Mouse (Mus musculus): ENCODE measurements around the gene Ctsd. TPM values are rescaled to one million over a fixed set of nuclear protein-coding genes. Genes with fewer than 3 reads are reported as not detected.

The Ctsd gene
- 266 and 290 TPM in 2 replicates for polyA plus RNA-seq (2012; ENCODE audit: insufficient read depth, insufficient read length, low replicate concordance, missing spikeins)

DNA sequence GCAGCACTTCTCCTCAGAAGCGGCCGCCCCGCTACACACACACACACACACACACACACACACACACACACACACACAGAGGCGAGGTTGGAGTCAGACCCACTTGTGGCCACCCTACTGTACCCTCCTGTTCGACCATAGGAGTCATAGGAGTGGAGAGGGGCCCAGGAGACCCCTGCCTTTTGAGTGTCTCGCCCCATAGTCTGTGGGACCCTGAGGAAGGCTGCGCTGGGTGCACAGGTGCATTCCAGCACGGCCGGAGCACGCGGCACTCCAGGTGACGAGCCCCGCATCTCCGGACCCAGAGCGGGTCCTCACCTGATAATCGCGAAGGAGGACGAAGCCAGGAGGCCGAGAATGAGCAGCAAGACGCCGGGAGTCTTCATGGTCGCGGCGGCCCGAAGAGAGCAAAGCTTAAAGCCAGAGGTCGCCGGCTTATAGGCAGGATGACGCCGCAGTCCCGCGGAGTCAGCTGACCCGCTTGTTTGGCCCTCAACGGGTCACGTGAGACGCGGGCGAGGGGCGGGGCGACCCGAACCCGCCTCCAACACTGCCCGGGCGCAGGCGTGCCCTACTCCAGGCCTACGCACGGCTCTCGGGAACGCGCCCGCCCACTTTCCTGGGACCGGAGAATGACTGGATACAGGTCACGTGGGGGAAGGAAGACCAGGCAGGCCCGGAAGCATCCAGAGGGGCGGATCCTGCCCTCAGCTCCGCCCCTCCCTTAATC lies at the start of gene Ctsd:
TSS of gene Ctsd (minus strand) at position 620 of the 730 bp plus-strand sequence.
- peak within 1 kb of the TSS; percentile 91 for H3K4me3 ChIP-seq (ENCODE audit: insufficient read depth, low read depth, low read length)
- H3K4me1 ChIP-seq (ENCODE audit: control insufficient read depth, insufficient read depth, low read length), result peaks cover 19% of the 10 kb centered on the region
- H3K27ac ChIP-seq (ENCODE audit: insufficient read depth, low read depth, low read length), result peak within 1 kb of the TSS; percentile 67
- TF ChIP-seq POLR2A (IDR thresholded peaks at IDR 0.05; ENCODE audit: insufficient read depth, low read depth, low read length) (peak; percentile 62), CTCF (IDR thresholded peaks at IDR 0.05; ENCODE audit: insufficient read depth, low read depth, low read length) (no peak)
- under 1% methylated on average over 55 of the region's 55 CpGs for WGBS

- no peak overlapping the region for H3K27ac ChIP-seq (ENCODE audit: insufficient read depth, low read depth, low read length)
- no peak overlapping the region for H3K4me3 ChIP-seq (ENCODE audit: insufficient read depth, low read depth, low read length)
- no peaks in the 10 kb centered on the region for H3K4me1 ChIP-seq (ENCODE audit: control insufficient read depth, insufficient read depth, low read length)
- 82% methylated on average over 5 of the region's 5 CpGs for WGBS
- TF ChIP-seq CTCF (IDR thresholded peaks at IDR 0.05; ENCODE audit: insufficient read depth, low read depth, low read length) (no peak), POLR2A (IDR thresholded peaks at IDR 0.05; ENCODE audit: insufficient read depth, low read depth, low read length) (no peak)
Observed at GRCm38 (mm10) chr7:142437324-142437723, 49.5 kb upstream of the Ctsd start.

- WGBS, result 26% methylated on average over 4 of the region's 4 CpGs
- 0 out of 2 replicates have a peak, but pooled peaks have one; percentile 30 for TF ChIP-seq CTCF (IDR thresholded peaks at IDR 0.05; ENCODE audit: insufficient read depth, low read depth, low read length)
- TF ChIP-seq POLR2A (IDR thresholded peaks at IDR 0.05; ENCODE audit: insufficient read depth, low read depth, low read length), result no peak
- no peak overlapping the region for H3K4me3 ChIP-seq (ENCODE audit: insufficient read depth, low read depth, low read length)
- H3K27ac ChIP-seq (ENCODE audit: insufficient read depth, low read depth, low read length), result no peak overlapping the region
- peaks cover under 1% of the 10 kb centered on the region; the same call in 1 of the 2 replicates for H3K4me1 ChIP-seq (ENCODE audit: control insufficient read depth, insufficient read depth, low read length)
Observed at GRCm38 (mm10) chr7:142435524-142435923, 47.7 kb upstream of the Ctsd start.

- Histone ChIP-seq H3K4me3 (ENCODE audit: insufficient read depth, low read depth, low read length) (no peak within 1 kb of the TSS), H3K4me1 (ENCODE audit: control insufficient read depth, insufficient read depth, low read length) (peaks cover 6% of the 10 kb centered on the region), H3K27ac (ENCODE audit: insufficient read depth, low read depth, low read length) (no peak within 1 kb of the TSS)
- TF ChIP-seq CTCF (IDR thresholded peaks at IDR 0.05; ENCODE audit: insufficient read depth, low read depth, low read length), result no peak
- WGBS, result 95% methylated on average over 10 of the region's 10 CpGs
Observed at GRCm38 (mm10) chr7:142434137-142434865, 46.5 kb upstream of the Ctsd start, which contains the start of gene Syt8. TSS of gene Syt8 (plus strand) at chr7:142434850.

- H3K4me3 ChIP-seq (ENCODE audit: insufficient read depth, low read depth, low read length), result no peak overlapping the region
- 48% methylated on average over 19 of the region's 19 CpGs for WGBS
- H3K4me1 ChIP-seq (ENCODE audit: control insufficient read depth, insufficient read depth, low read length), result peaks cover 6% of the 10 kb centered on the region
- no peak overlapping the region for H3K27ac ChIP-seq (ENCODE audit: insufficient read depth, low read depth, low read length)
- TF ChIP-seq POLR2A (IDR thresholded peaks at IDR 0.05; ENCODE audit: insufficient read depth, low read depth, low read length) (no peak), CTCF (IDR thresholded peaks at IDR 0.05; ENCODE audit: insufficient read depth, low read depth, low read length) (no peak)
Observed at GRCm38 (mm10) chr7:142433623-142434022, 45.8 kb upstream of the Ctsd start.

GRCm38 (mm10) chr7:142431106-142431505 lies 43.3 kb upstream of the Ctsd start:
- Histone ChIP-seq H3K4me3 (ENCODE audit: insufficient read depth, low read depth, low read length) (no peak overlapping the region), H3K4me1 (ENCODE audit: control insufficient read depth, insufficient read depth, low read length) (peaks cover 6% of the 10 kb centered on the region), H3K27ac (ENCODE audit: insufficient read depth, low read depth, low read length) (no peak overlapping the region)
- 86% methylated on average over 14 of the region's 14 CpGs for WGBS
- TF ChIP-seq POLR2A (IDR thresholded peaks at IDR 0.05; ENCODE audit: insufficient read depth, low read depth, low read length) (no peak), CTCF (IDR thresholded peaks at IDR 0.05; ENCODE audit: insufficient read depth, low read depth, low read length) (no peak)

DNA sequence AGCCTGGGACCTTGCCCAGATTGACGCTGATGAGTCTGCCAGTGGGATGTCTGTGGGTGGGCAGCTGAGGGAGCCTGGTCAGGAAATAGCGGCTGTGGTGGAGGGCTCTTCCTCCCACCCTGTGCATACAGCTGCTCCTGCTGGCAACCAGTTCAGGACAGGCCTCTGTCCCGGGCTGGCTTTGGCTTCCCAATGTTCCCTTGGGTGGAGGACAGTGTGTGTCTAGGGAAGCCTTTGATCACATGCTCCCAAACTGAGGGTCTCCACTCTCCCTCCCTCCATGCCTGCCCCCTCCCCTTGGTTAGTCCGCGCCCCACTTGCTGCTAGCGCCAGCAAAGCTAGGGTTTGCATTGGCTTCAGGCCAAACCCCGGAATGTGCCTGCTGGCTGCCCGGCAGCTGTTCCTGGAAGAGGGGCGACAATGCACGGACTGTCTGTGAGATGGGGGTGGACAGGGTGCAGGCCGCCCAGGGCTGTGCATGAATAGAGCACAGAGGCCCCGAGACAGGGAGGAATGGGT lies 42.4 kb upstream of the Ctsd start:
- Histone ChIP-seq H3K4me3 (ENCODE audit: insufficient read depth, low read depth, low read length) (no peak overlapping the region), H3K27ac (ENCODE audit: insufficient read depth, low read depth, low read length) (no peak overlapping the region), H3K4me1 (ENCODE audit: control insufficient read depth, insufficient read depth, low read length) (peaks cover 6% of the 10 kb centered on the region)
- TF ChIP-seq CTCF (IDR thresholded peaks at IDR 0.05; ENCODE audit: insufficient read depth, low read depth, low read length), result no peak
- no peak for TF ChIP-seq POLR2A (IDR thresholded peaks at IDR 0.05; ENCODE audit: insufficient read depth, low read depth, low read length)
- WGBS, result 29% methylated on average over 12 of the region's 12 CpGs

- 52% methylated on average over 7 of the region's 7 CpGs for WGBS
- Histone ChIP-seq H3K4me1 (ENCODE audit: control insufficient read depth, insufficient read depth, low read length) (peaks cover 6% of the 10 kb centered on the region), H3K27ac (ENCODE audit: insufficient read depth, low read depth, low read length) (no peak overlapping the region), H3K4me3 (ENCODE audit: insufficient read depth, low read depth, low read length) (no peak overlapping the region)
- TF ChIP-seq POLR2A (IDR thresholded peaks at IDR 0.05; ENCODE audit: insufficient read depth, low read depth, low read length), result no peak
- no peak for TF ChIP-seq CTCF (IDR thresholded peaks at IDR 0.05; ENCODE audit: insufficient read depth, low read depth, low read length)
Observed at GRCm38 (mm10) chr7:142428213-142428612, 40.4 kb upstream of the Ctsd start.
